Mouse (Mus musculus) limb, embryonic 14.5 days (tissue): Measurements from ENCODE around the gene Ccdc3. TPM values are rescaled to one million over a fixed set of nuclear protein-coding genes. Genes with fewer than 3 reads are reported as not detected.

ENCODE experiments used
- ATAC-seq: fragments of 200-750 bp; cut with Nextera tagmentation; 2 replicates; pipeline ENCODE4 v1.8.0; 2017; ENCODE audit warnings: low read depth, moderate number of reproducible peaks, moderate TSS enrichment; ENCODE audit not compliant: low FRiP score
- DNase-seq: peaks from one replicate; pipeline ENCODE4 v3.0.0-alpha.2; 2015; ENCODE audit warnings: low spot score
- H3K27ac ChIP-seq: fragments of 300-500 bp; sonication (generic); replicated peaks from 2 replicates; pipeline ENCODE4 v1.5.1; 2014; ENCODE audit warnings: low read depth, mild to moderate bottlenecking, low read length, moderate library complexity, mixed read lengths
- H3K27me3 ChIP-seq: fragments of 300-500 bp; sonication (generic); 2 replicates; pipeline ENCODE4 v1.6.1; 2014; ENCODE audit warnings: low read length, mixed read lengths; ENCODE audit not compliant: control insufficient read depth, insufficient read depth
- H3K36me3 ChIP-seq: fragments of 300-500 bp; sonication (generic); 2 replicates; pipeline ENCODE4 v1.6.1; 2014; ENCODE audit warnings: mild to moderate bottlenecking, low read length, moderate library complexity, mixed read lengths; ENCODE audit not compliant: control insufficient read depth, insufficient read depth
- H3K4me1 ChIP-seq: fragments of 300-500 bp; sonication (generic); 2 replicates; pipeline ENCODE4 v1.6.1; 2014; ENCODE audit warnings: antibody characterized with exemption, low read length, mixed read lengths; ENCODE audit not compliant: control insufficient read depth, insufficient read depth
- H3K4me2 ChIP-seq: fragments of 300-500 bp; sonication (generic); replicated peaks from 2 replicates; pipeline ENCODE4 v1.6.1; 2014; ENCODE audit warnings: low read depth, mild to moderate bottlenecking, low read length, moderate library complexity; ENCODE audit not compliant: severe bottlenecking
- H3K4me3 ChIP-seq: fragments of 300-500 bp; sonication (generic); replicated peaks from 2 replicates; pipeline ENCODE4 v1.5.1; 2014; ENCODE audit warnings: low read length
- H3K9ac ChIP-seq: fragments of 300-500 bp; sonication (generic); 2 replicates; pipeline ENCODE4 v1.6.1; 2014; ENCODE audit warnings: mild to moderate bottlenecking, low read depth, low read length, moderate library complexity; ENCODE audit not compliant: severe bottlenecking
- H3K9me3 ChIP-seq: fragments of 300-500 bp; sonication (generic); 2 replicates; pipeline ENCODE4 v1.6.1; 2016; ENCODE audit warnings: low read length; ENCODE audit not compliant: control insufficient read depth
- POLR2A ChIP-seq: fragments of 200-500 bp; IDR thresholded peaks from 2 replicates; pipeline ENCODE4 v1.8.0; 2012; ENCODE audit warnings: inconsistent platforms, mild to moderate bottlenecking, moderate library complexity, borderline replicate concordance; ENCODE audit not compliant: insufficient read depth, insufficient read length; ENCODE audit errors: extremely low read depth
- WGBS: fragments of 180-500 bp; shearing (Covaris S2); extraction: QIAGEN DNeasy Blood & Tissue Kit; methylation state at CpG from one replicate; pipeline ENCODE4 v1.1.7; 2014; 5-methylcytosine and 5-hydroxymethylcytosine counted together
- polyA plus RNA-seq, 2 experiments: library from polyadenylated mRNA; depleted of rRNA in 1 of 2; stranded (reverse) in 1 of 2; unstranded in 1 of 2; fragments of >200 nt; fragmentation: Nextera tagmentation in 1 of 2; extraction: Ambion mirVana in 1 of 2; gene quantifications; 2 replicates each; pipeline versions ENCODE4 v1.2.1 to v1.2.3; 2012 to 2014

The Ccdc3 gene
- polyA plus RNA-seq, 2 experiments, result 11.5 to 15.4 TPM

- DNase-seq (no peak), ATAC-seq (no peak)
- no peaks in the 10 kb centered on the region for H3K9me3 ChIP-seq
- 12% methylated on average over 5 of the region's 5 CpGs for WGBS
- H3K27ac ChIP-seq, result no peak overlapping the region
- no peaks in the 10 kb centered on the region for H3K27me3 ChIP-seq
- no peaks in the 10 kb centered on the region for H3K36me3 ChIP-seq
- H3K4me1 ChIP-seq, result peaks cover 13% of the 10 kb centered on the region
- TF ChIP-seq POLR2A, result no peak
- no peak overlapping the region for H3K4me3 ChIP-seq
- no peak overlapping the region for H3K4me2 ChIP-seq
- H3K9ac ChIP-seq, result no peak overlapping the region
These were observed 20.6 kb upstream of the Ccdc3 start for GRCm38 (mm10) chr2:5116856-5117532.

- TF ChIP-seq POLR2A, result no peak
- H3K27ac ChIP-seq, result no peak overlapping the region
- no peaks in the 10 kb centered on the region for H3K9me3 ChIP-seq
- no peak overlapping the region for H3K4me2 ChIP-seq
- no peak overlapping the region for H3K4me3 ChIP-seq
- DNase-seq, result no peak
- WGBS, result 8% methylated on average over 6 of the region's 6 CpGs
- H3K36me3 ChIP-seq, result no peaks in the 10 kb centered on the region
- no peaks in the 10 kb centered on the region; the same call in 1 of the 2 replicates for H3K4me1 ChIP-seq
- no peak overlapping the region for H3K9ac ChIP-seq
- H3K27me3 ChIP-seq, result no peaks in the 10 kb centered on the region
- ATAC-seq, result no peak
These were observed 12.1 kb upstream of the Ccdc3 start for GRCm38 (mm10) chr2:5125506-5125905.

DNA sequence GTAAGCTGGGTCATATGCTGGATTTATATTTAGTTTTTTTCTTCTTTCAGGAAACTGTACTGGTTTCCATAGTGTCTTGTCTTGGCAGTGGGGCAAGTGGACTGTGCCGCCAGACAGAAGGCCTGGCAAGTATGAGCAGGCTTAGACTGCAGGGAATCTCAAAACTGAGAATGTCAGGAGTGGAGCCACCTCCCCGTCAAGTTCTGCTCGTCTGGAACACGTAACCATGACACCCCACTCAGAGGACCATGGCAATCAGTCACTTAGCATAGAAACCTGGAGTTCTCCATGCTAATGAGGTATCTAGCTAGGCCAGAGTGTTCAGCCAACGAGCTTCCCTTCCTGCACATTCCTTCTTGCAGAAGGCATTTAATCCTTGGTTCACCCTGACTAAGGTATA is 10.2 kb upstream of the Ccdc3 start:
- Histone ChIP-seq H3K4me3 (no peak overlapping the region), H3K36me3 (no peaks in the 10 kb centered on the region), H3K27me3 (no peaks in the 10 kb centered on the region), H3K27ac (no peak overlapping the region), H3K9me3 (no peaks in the 10 kb centered on the region), H3K4me1 (no peaks in the 10 kb centered on the region; the same call in 1 of the 2 replicates), H3K9ac (no peak overlapping the region), H3K4me2 (no peak overlapping the region)
- ATAC-seq (no peak), DNase-seq (no peak)
- TF ChIP-seq POLR2A, result no peak
- 74% methylated on average over 5 of the region's 5 CpGs for WGBS

DNA sequence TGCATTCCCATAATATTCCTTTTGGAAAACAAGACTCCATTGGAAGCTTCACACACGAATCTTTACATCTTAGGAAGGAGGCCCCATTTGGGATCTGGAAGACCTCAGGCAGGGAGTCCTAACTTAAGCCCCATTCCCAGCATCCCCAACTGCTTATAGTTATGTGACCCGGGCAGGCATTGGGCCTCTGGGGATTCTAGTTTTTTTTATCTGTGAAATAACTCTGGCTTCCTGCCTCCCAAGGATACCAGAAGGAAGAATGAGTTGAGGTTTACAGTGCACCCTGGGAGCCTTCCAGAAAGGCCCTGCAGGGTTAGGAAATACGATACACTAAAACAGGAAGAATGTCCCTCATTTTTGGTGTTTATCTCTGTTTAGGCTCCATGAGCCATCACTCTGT is 8.5 kb upstream of the Ccdc3 start:
- H3K9ac ChIP-seq, result no peak overlapping the region
- no peaks in the 10 kb centered on the region for H3K36me3 ChIP-seq
- TF ChIP-seq POLR2A, result no peak
- no peaks in the 10 kb centered on the region for H3K9me3 ChIP-seq
- no peak overlapping the region for H3K4me2 ChIP-seq
- DNase-seq, result no peak
- no peaks in the 10 kb centered on the region; the same call in 1 of the 2 replicates for H3K4me1 ChIP-seq
- H3K4me3 ChIP-seq, result no peak overlapping the region
- ATAC-seq, result no peak
- 23% methylated on average over 3 of the region's 3 CpGs for WGBS
- H3K27me3 ChIP-seq, result no peaks in the 10 kb centered on the region
- H3K27ac ChIP-seq, result no peak overlapping the region

DNA sequence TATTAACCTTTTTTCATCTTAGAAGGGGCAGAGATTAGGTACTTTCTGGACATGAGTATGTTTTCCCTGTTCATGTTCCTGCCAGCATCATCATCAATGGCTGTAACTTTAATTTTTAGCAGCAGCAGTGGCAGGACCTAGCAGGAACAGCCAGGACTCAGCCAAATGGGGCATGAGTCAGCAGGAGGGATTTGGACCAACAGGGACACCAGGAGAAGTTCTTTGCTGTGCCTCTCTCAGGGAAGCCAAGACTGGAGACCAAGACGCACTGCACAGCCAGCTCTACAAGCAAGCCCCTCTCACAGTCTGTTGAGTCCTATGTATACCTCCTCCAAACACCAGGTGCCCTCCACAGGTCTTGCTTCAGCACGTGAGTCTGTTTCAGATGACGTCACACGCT is 5.5 kb upstream of the Ccdc3 start:
- 83% methylated on average over 4 of the region's 4 CpGs for WGBS
- DNase-seq (no peak), ATAC-seq (no peak)
- Histone ChIP-seq H3K4me1 (no peaks in the 10 kb centered on the region; the same call in 1 of the 2 replicates), H3K27me3 (peaks cover 12% of the 10 kb centered on the region; the same call in 1 of the 2 replicates), H3K4me2 (no peak overlapping the region), H3K4me3 (no peak overlapping the region), H3K9ac (no peak overlapping the region), H3K9me3 (no peaks in the 10 kb centered on the region), H3K27ac (no peak overlapping the region), H3K36me3 (no peaks in the 10 kb centered on the region)
- TF ChIP-seq POLR2A, result no peak
